ENCODE assay signal across 8 mouse cellular contexts in the genomic region with DNA sequence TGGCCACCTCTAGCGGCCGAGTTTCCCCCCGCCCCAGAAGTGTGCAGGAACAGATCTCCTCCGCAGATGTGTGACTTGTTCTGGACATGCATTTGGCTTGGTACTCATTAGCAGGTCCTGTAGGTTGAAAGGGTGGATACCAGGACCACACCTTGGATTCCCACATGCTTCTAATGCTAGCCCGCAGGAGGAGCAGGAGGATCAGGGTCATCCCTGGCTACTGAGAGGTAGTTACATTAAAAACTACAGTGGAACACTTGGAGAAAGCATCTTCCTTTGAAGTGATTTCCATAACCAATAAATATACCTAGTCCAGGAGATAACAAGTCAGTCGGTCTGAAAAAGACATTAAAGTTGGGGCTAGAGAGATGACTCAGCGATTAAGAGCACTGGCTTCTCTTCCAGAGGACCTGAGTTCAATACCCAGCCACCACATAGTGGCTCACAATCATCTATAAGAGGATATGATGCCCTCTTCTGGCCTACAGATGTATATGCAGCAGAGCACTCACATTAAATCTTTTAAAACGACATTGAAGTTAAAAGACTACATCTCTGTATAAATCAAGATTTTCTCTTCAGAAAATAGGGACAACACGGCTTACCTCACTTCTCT. TPM values are rescaled to one million over a fixed set of nuclear protein-coding genes. Genes with fewer than 3 reads are reported as not detected.
DNase-seq lines count a peak whose midpoint lies in the region; ATAC-seq and TF ChIP-seq lines count a peak whose summit lies in the region.

No protein-coding gene starts in this region.

- no peak for TF ChIP-seq CTCF in liver, adult 2 months (IDR thresholded peaks at IDR 0.05; ENCODE audit: low read depth, low read length)

- H3K79me2 ChIP-seq in liver, adult 2 months (ENCODE audit: control insufficient read depth, insufficient read depth, low read length) = peaks cover 3% of the 10 kb centered on the region; the same call in 1 of the 2 replicates

- DNase-seq in kidney, adult 11 months = peak; percentile 36
- no peak for DNase-seq in kidney, postnatal 14 days
- DNase-seq in Muller cell, postnatal 12 days (ENCODE audit: inconsistent ontology term) = peak; percentile 33
- peak; percentile 56 for DNase-seq in liver, adult 2 months (ENCODE audit: extremely low read depth, low read depth, low spot score)
- DNase-seq in retina, embryonic 14.5 days (ENCODE audit: low spot score) = peak; percentile 12
- no peak for DNase-seq in layer of hippocampus, adult 18-20 months (ENCODE audit: low spot score in 2 of 2)
- DNase-seq in adrenal gland, postnatal 25 days = no peak

- H3K9ac ChIP-seq in forebrain, embryonic 13.5 days = peak overlapping the region; percentile 81; the same call in 1 of the 2 replicates
- no peak overlapping the region for H3K9ac ChIP-seq in liver, adult 2 months (ENCODE audit: low read depth, low read length)

- H3K27ac ChIP-seq in forebrain, embryonic 13.5 days = peak overlapping the region; percentile 88
- peak overlapping the region; percentile 8 for H3K27ac ChIP-seq in liver, adult 2 months (replicated peaks; ENCODE audit: insufficient read depth, low read depth, low read length)

- no peaks in the 10 kb centered on the region for H3K27me3 ChIP-seq in forebrain, embryonic 13.5 days
- H3K27me3 ChIP-seq in liver, adult 2 months (ENCODE audit: control insufficient read depth, insufficient read depth, low read length) = no peaks in the 10 kb centered on the region

- peaks cover 11% of the 10 kb centered on the region for H3K36me3 ChIP-seq in forebrain, embryonic 13.5 days (ENCODE audit: poor library complexity, severe bottlenecking)
- H3K36me3 ChIP-seq in liver, adult 2 months (ENCODE audit: control insufficient read depth, insufficient read depth, low read length) = no peaks in the 10 kb centered on the region

- no peak for ATAC-seq in forebrain, embryonic 13.5 days

- 8% methylated on average over 9 of the region's 9 CpGs for WGBS in forebrain, embryonic 13.5 days
- 5% methylated on average over 9 of the region's 9 CpGs for WGBS in liver, adult 2 months

- H3K4me2 ChIP-seq in forebrain, embryonic 13.5 days = peak overlapping the region; percentile 73

- no peak for TF ChIP-seq POLR2A in liver, adult 2 months (IDR thresholded peaks at IDR 0.05; ENCODE audit: extremely low read depth, insufficient read depth, low read length)

- H3K4me3 ChIP-seq in forebrain, embryonic 13.5 days = peak overlapping the region; percentile 68
- H3K4me3 ChIP-seq in liver, adult 2 months (ENCODE audit: insufficient read depth, low read depth, low read length) = peak overlapping the region; percentile 27

- no peaks in the 10 kb centered on the region for H3K9me3 ChIP-seq in forebrain, embryonic 13.5 days (replicated peaks)

- peaks cover 34% of the 10 kb centered on the region for H3K4me1 ChIP-seq in forebrain, embryonic 13.5 days
- H3K4me1 ChIP-seq in liver, adult 2 months (ENCODE audit: control insufficient read depth, insufficient read depth, low read length) = peaks cover 7% of the 10 kb centered on the region; the same call in 1 of the 2 replicates

RNA-seq across cellular contexts. Expression of a gene that starts 0.8 kb away (rescaled TPM):
- 19.3 and 20.9 TPM in 2 replicates for polyA plus RNA-seq in forebrain, embryonic 13.5 days (2015; fragmentation: Nextera tagmentation; extraction: Ambion mirVana)
- 0.37 and 0.67 TPM in 2 replicates for total RNA-seq in liver, adult 2 months (2014; rRNA removed)
- polyA plus RNA-seq in liver, adult 2 months (2012; rRNA removed) = 0.56 and 1.9 TPM in 2 replicates
- total RNA-seq in layer of hippocampus, adult 18-20 months (2021) = 1 to 10 TPM; 5.9 to 8.7 TPM
- 3.1 and 4.2 TPM in 2 replicates for total RNA-seq in adrenal gland, postnatal 25 days (2021)

RNA-seq across cellular contexts. Expression of a gene that starts 0.9 kb away (rescaled TPM):
- polyA plus RNA-seq in forebrain, embryonic 13.5 days (2015; fragmentation: Nextera tagmentation; extraction: Ambion mirVana) = 1.7 and 3.5 TPM in 2 replicates
- 0.13 TPM in 1 of 2 replicates, not detected in the other for total RNA-seq in liver, adult 2 months (2014; rRNA removed)
- not detected in 2 replicates for polyA plus RNA-seq in liver, adult 2 months (2012; rRNA removed)
- total RNA-seq in layer of hippocampus, adult 18-20 months (2021) = under 1 TPM in 1 of 2 experiments, not detected in 1; 0.64 TPM
- total RNA-seq in adrenal gland, postnatal 25 days (2021) = not detected in 2 replicates

RNA-seq across cellular contexts. Expression of a gene that starts 3.5 kb away (rescaled TPM):
- polyA plus RNA-seq in forebrain, embryonic 13.5 days (2015; fragmentation: Nextera tagmentation; extraction: Ambion mirVana) = 118 and 121 TPM in 2 replicates
- 19.0 and 19.6 TPM in 2 replicates for total RNA-seq in liver, adult 2 months (2014; rRNA removed)
- polyA plus RNA-seq in liver, adult 2 months (2012; rRNA removed) = 8.3 and 11.1 TPM in 2 replicates
- 10 to 100 TPM; 75.7 to 78.3 TPM for total RNA-seq in layer of hippocampus, adult 18-20 months (2021)
- 48.8 TPM in 2 replicates for total RNA-seq in adrenal gland, postnatal 25 days (2021)

RNA-seq across cellular contexts. Expression of a gene that starts 18.4 kb away (rescaled TPM):
- polyA plus RNA-seq in forebrain, embryonic 13.5 days (2015; fragmentation: Nextera tagmentation; extraction: Ambion mirVana) = 10.3 and 11.8 TPM in 2 replicates
- 0.40 and 0.46 TPM in 2 replicates for total RNA-seq in liver, adult 2 months (2014; rRNA removed)
- 0.04 and 0.14 TPM in 2 replicates for polyA plus RNA-seq in liver, adult 2 months (2012; rRNA removed)
- 1 to 10 TPM; 4.7 to 4.9 TPM for total RNA-seq in layer of hippocampus, adult 18-20 months (2021)
- total RNA-seq in adrenal gland, postnatal 25 days (2021) = 3.2 and 3.7 TPM in 2 replicates

RNA-seq across cellular contexts. Expression of a gene that starts 30.7 kb away (rescaled TPM):
- 19.0 and 21.1 TPM in 2 replicates for polyA plus RNA-seq in forebrain, embryonic 13.5 days (2015; fragmentation: Nextera tagmentation; extraction: Ambion mirVana)
- 0.54 and 0.74 TPM in 2 replicates for total RNA-seq in liver, adult 2 months (2014; rRNA removed)
- 0.07 TPM in 1 of 2 replicates, not detected in the other for polyA plus RNA-seq in liver, adult 2 months (2012; rRNA removed)
- total RNA-seq in layer of hippocampus, adult 18-20 months (2021) = 10 to 100 TPM; 29.8 to 34.3 TPM
- 3.6 and 4.9 TPM in 2 replicates for total RNA-seq in adrenal gland, postnatal 25 days (2021)

Comparison
In these comparisons a context has a peak if more than half of its experiments do, and no peak if none do; other contexts are left out.
1. DNase-seq: peak in kidney, adult 11 months (single experiment), Muller cell, postnatal 12 days (single experiment), liver, adult 2 months (single experiment) and retina, embryonic 14.5 days (single experiment); none in kidney, postnatal 14 days (single experiment), layer of hippocampus, adult 18-20 months (0 of 2) and adrenal gland, postnatal 25 days (single experiment).